Mouse (Mus musculus) neural tube, embryonic 13.5 days (tissue): ENCODE measurements around the gene Tex264. TPM values are rescaled to one million over a fixed set of nuclear protein-coding genes. Genes with fewer than 3 reads are reported as not detected.

Experiments
- ATAC-seq: fragments of 200-750 bp; cut with Nextera tagmentation; 2 replicates; pipeline ENCODE4 v1.8.0; 2017; ENCODE audit warnings: low read depth, mild to moderate bottlenecking, moderate TSS enrichment, moderate library complexity
- H3K27ac ChIP-seq: fragments of 300-500 bp; sonication (generic); replicated peaks from 2 replicates; pipeline ENCODE4 v1.5.1; 2015; ENCODE audit warnings: moderate library complexity, mild to moderate bottlenecking, inconsistent platforms
- H3K27me3 ChIP-seq: fragments of 300-500 bp; sonication (generic); 2 replicates; pipeline ENCODE4 v1.6.1; 2015; ENCODE audit warnings: mild to moderate bottlenecking, inconsistent platforms
- H3K36me3 ChIP-seq: fragments of 300-500 bp; sonication (generic); 2 replicates; pipeline ENCODE4 v1.6.1; 2015; ENCODE audit warnings: mild to moderate bottlenecking, inconsistent platforms
- H3K4me1 ChIP-seq: fragments of 300-500 bp; sonication (generic); replicated peaks from 2 replicates; pipeline ENCODE4 v1.6.1; 2015; ENCODE audit warnings: inconsistent platforms
- H3K4me2 ChIP-seq: fragments of 300-500 bp; sonication (generic); 2 replicates; pipeline ENCODE4 v1.6.1; 2015; ENCODE audit warnings: inconsistent platforms, mild to moderate bottlenecking, moderate library complexity
- H3K4me3 ChIP-seq: fragments of 300-500 bp; sonication (generic); 2 replicates; pipeline ENCODE4 v1.5.1; 2015; ENCODE audit warnings: mild to moderate bottlenecking, inconsistent platforms
- H3K9ac ChIP-seq: fragments of 300-500 bp; sonication (generic); 2 replicates; pipeline ENCODE4 v1.6.1; 2015; ENCODE audit warnings: moderate library complexity, mild to moderate bottlenecking, inconsistent platforms
- H3K9me3 ChIP-seq: fragments of 300-500 bp; sonication (generic); 2 replicates; pipeline ENCODE4 v1.6.1; 2016; ENCODE audit warnings: inconsistent platforms
- WGBS: fragments of 180-500 bp; shearing (Covaris S2); methylation state at CpG from one replicate; pipeline ENCODE4 v1.1.7; 2015; 5-methylcytosine and 5-hydroxymethylcytosine counted together
- polyA plus RNA-seq: library from polyadenylated mRNA; unstranded; fragments of >200 nt; fragmentation: Nextera tagmentation; extraction: Ambion mirVana; gene quantifications from 2 replicates; pipeline ENCODE4 v1.2.1, GENCODE M21; 2015

The Tex264 gene
- 52.6 and 57.4 TPM in 2 replicates for polyA plus RNA-seq

GRCm38 (mm10) chr9:106685249-106686101, at the start of gene Tex264:
TSS of gene Tex264 (minus strand) at chr9:106685927.
- Histone ChIP-seq H3K4me3 (peak within 1 kb of the TSS; percentile 86), H3K27me3 (no peaks in the 10 kb centered on the region), H3K27ac (peak within 1 kb of the TSS; percentile 74), H3K9ac (peak within 1 kb of the TSS; percentile 87), H3K4me1 (peaks cover 32% of the 10 kb centered on the region), H3K9me3 (no peaks in the 10 kb centered on the region), H3K36me3 (peaks cover 16% of the 10 kb centered on the region; the same call in 1 of the 2 replicates), H3K4me2 (peak within 1 kb of the TSS; percentile 96)
- ATAC-seq, result peak; percentile 92
- WGBS, result under 1% methylated on average over 82 of the region's 86 CpGs

GRCm38 (mm10) chr9:106733690-106734089, 48.0 kb upstream of the Tex264 start:
- WGBS, result 89% methylated on average over 2 of the region's 2 CpGs
- H3K9ac ChIP-seq, result no peak overlapping the region
- no peaks in the 10 kb centered on the region for H3K4me1 ChIP-seq
- H3K4me2 ChIP-seq, result no peak overlapping the region
- H3K27ac ChIP-seq, result no peak overlapping the region
- H3K36me3 ChIP-seq, result 0 out of 2 replicates have a peak, but pooled peaks cover 3% of the 10 kb centered on the region
- no peak for ATAC-seq
- H3K27me3 ChIP-seq, result no peaks in the 10 kb centered on the region
- no peak overlapping the region for H3K4me3 ChIP-seq
- no peaks in the 10 kb centered on the region for H3K9me3 ChIP-seq

- Histone ChIP-seq H3K4me1 (no peaks in the 10 kb centered on the region), H3K27ac (no peak overlapping the region), H3K4me2 (no peak overlapping the region), H3K9ac (no peak overlapping the region), H3K27me3 (no peaks in the 10 kb centered on the region), H3K9me3 (no peaks in the 10 kb centered on the region), H3K4me3 (no peak overlapping the region), H3K36me3 (no peaks in the 10 kb centered on the region)
- ATAC-seq, result no peak
- 88% methylated on average over 2 of the region's 2 CpGs for WGBS
Observed at GRCm38 (mm10) chr9:106729416-106729815, 43.7 kb upstream of the Tex264 start.

DNA sequence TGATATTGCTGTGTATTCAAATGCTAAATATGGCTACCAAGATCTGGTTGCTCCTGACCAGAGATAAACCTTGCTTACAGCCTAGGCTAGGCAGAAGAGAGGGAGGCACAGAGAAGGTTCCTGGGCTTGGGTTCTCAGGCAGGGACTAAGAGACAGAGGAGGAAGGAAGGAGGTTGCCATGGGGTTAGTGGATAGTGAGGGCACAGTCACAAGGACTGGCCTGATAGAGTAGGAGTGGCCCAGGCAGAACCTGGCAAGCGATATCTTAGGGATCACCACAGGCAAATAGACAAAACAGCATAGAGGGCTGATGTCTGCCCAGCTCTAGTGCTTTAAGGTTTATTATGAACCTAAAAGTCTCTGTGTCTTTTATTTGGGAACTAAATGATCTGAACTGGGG, 41.2 kb upstream of the Tex264 start:
- no peaks in the 10 kb centered on the region for H3K9me3 ChIP-seq
- H3K27ac ChIP-seq, result no peak overlapping the region
- H3K9ac ChIP-seq, result no peak overlapping the region
- 0 out of 2 replicates have a peak, but pooled peaks cover 4% of the 10 kb centered on the region for H3K36me3 ChIP-seq
- H3K4me1 ChIP-seq, result no peaks in the 10 kb centered on the region
- no peak overlapping the region for H3K4me2 ChIP-seq
- H3K4me3 ChIP-seq, result no peak overlapping the region
- ATAC-seq, result no peak
- H3K27me3 ChIP-seq, result no peaks in the 10 kb centered on the region
- 97% methylated on average over 1 of the region's 1 CpGs for WGBS

GRCm38 (mm10) chr9:106725435-106725834, 39.7 kb upstream of the Tex264 start:
- Histone ChIP-seq H3K27me3 (no peaks in the 10 kb centered on the region), H3K4me2 (no peak overlapping the region), H3K9me3 (no peaks in the 10 kb centered on the region), H3K4me1 (no peaks in the 10 kb centered on the region), H3K36me3 (0 out of 2 replicates have a peak, but pooled peaks cover 6% of the 10 kb centered on the region), H3K27ac (no peak overlapping the region), H3K9ac (no peak overlapping the region), H3K4me3 (no peak overlapping the region)
- ATAC-seq, result no peak
- WGBS, result 95% methylated on average over 2 of the region's 2 CpGs

GRCm38 (mm10) chr9:106724864-106725263, 39.1 kb upstream of the Tex264 start:
- 85% methylated on average over 1 of the region's 1 CpGs for WGBS
- Histone ChIP-seq H3K27ac (no peak overlapping the region), H3K9me3 (no peaks in the 10 kb centered on the region), H3K36me3 (peaks cover 12% of the 10 kb centered on the region), H3K9ac (no peak overlapping the region), H3K4me2 (no peak overlapping the region), H3K4me3 (no peak overlapping the region), H3K27me3 (no peaks in the 10 kb centered on the region), H3K4me1 (no peaks in the 10 kb centered on the region)
- ATAC-seq, result no peak

DNA sequence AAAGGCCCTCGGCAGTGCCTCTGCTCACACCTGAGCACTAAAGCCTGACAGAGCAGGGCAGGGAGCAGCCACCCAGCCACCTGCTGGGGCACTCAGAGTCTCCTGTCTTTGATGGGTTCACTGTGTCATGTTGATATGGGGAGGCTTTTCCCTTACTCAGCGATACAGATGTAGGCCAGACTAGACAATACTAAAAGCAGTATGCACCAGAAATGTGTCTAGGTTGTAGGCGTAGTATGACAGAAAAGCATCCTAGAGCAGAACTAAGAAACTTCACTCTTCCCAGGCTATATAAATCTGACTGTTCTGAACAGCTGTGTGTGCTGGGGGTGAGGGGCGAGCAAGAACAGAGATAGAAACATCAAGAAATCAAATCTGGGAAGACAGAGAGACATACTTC, 31.0 kb upstream of the Tex264 start:
- H3K9ac ChIP-seq, result no peak overlapping the region
- H3K36me3 ChIP-seq, result peaks cover 79% of the 10 kb centered on the region
- no peaks in the 10 kb centered on the region for H3K27me3 ChIP-seq
- no peak for ATAC-seq
- H3K9me3 ChIP-seq, result no peaks in the 10 kb centered on the region
- no peak overlapping the region for H3K4me3 ChIP-seq
- H3K4me1 ChIP-seq, result no peaks in the 10 kb centered on the region
- 92% methylated on average over 4 of the region's 4 CpGs for WGBS
- no peak overlapping the region for H3K27ac ChIP-seq
- no peak overlapping the region for H3K4me2 ChIP-seq

- Histone ChIP-seq H3K9ac (no peak overlapping the region), H3K9me3 (no peaks in the 10 kb centered on the region), H3K36me3 (peaks cover 83% of the 10 kb centered on the region), H3K4me3 (no peak overlapping the region), H3K4me2 (no peak overlapping the region), H3K27ac (no peak overlapping the region), H3K4me1 (no peaks in the 10 kb centered on the region), H3K27me3 (no peaks in the 10 kb centered on the region)
- ATAC-seq, result no peak
- 100% methylated on average over 2 of the region's 2 CpGs for WGBS
Observed at GRCm38 (mm10) chr9:106716232-106716631, 30.5 kb upstream of the Tex264 start.

GRCm38 (mm10) chr9:106712470-106712869, 26.7 kb upstream of the Tex264 start:
- no peak overlapping the region for H3K9ac ChIP-seq
- no peak for ATAC-seq
- no peaks in the 10 kb centered on the region for H3K4me1 ChIP-seq
- no peak overlapping the region for H3K4me2 ChIP-seq
- H3K36me3 ChIP-seq, result peaks cover 88% of the 10 kb centered on the region
- no peaks in the 10 kb centered on the region for H3K27me3 ChIP-seq
- 93% methylated on average over 2 of the region's 2 CpGs for whole genome bisulfite sequencing
- H3K4me3 ChIP-seq, result no peak overlapping the region
- H3K27ac ChIP-seq, result no peak overlapping the region
- no peaks in the 10 kb centered on the region for H3K9me3 ChIP-seq

GRCm38 (mm10) chr9:106692973-106693481, 7.3 kb upstream of the Tex264 start:
- Histone ChIP-seq H3K4me2 (no peak overlapping the region), H3K36me3 (peaks cover 56% of the 10 kb centered on the region), H3K4me1 (no peaks in the 10 kb centered on the region), H3K9me3 (no peaks in the 10 kb centered on the region), H3K27me3 (no peaks in the 10 kb centered on the region), H3K4me3 (no peak overlapping the region), H3K9ac (no peak overlapping the region), H3K27ac (0 out of 2 replicates have a peak overlapping the region, but pooled peaks have one; percentile 1)
- 90% methylated on average over 11 of the region's 11 CpGs for WGBS
- peak; percentile 75 for ATAC-seq

- Histone ChIP-seq H3K36me3 (peaks cover 19% of the 10 kb centered on the region), H3K9me3 (no peaks in the 10 kb centered on the region), H3K4me2 (no peak overlapping the region), H3K27ac (no peak overlapping the region), H3K27me3 (no peaks in the 10 kb centered on the region), H3K9ac (no peak overlapping the region), H3K4me1 (peaks cover 32% of the 10 kb centered on the region), H3K4me3 (no peak overlapping the region)
- WGBS, result 86% methylated on average over 8 of the region's 8 CpGs
- ATAC-seq, result no peak
Observed at GRCm38 (mm10) chr9:106688834-106689233, 3.1 kb upstream of the Tex264 start.

GRCm38 (mm10) chr9:106686983-106687650, 1.4 kb upstream of the Tex264 start:
- Histone ChIP-seq H3K9ac (no peak overlapping the region), H3K4me2 (no peak overlapping the region), H3K4me3 (no peak overlapping the region), H3K36me3 (0 out of 2 replicates have a peak, but pooled peaks cover 3% of the 10 kb centered on the region), H3K9me3 (no peaks in the 10 kb centered on the region), H3K4me1 (peaks cover 32% of the 10 kb centered on the region), H3K27ac (no peak overlapping the region), H3K27me3 (no peaks in the 10 kb centered on the region)
- 0 out of 2 replicates have a peak, but pooled peaks have one; percentile 41 for ATAC-seq
- 39% methylated on average over 8 of the region's 8 CpGs for WGBS
